Mouse (Mus musculus) spleen, adult 2 months (tissue): ENCODE data around the gene Zfp689. TPM values are rescaled to one million over a fixed set of nuclear protein-coding genes. Genes with fewer than 3 reads are reported as not detected.

Experiments
- DNase-seq, 2 experiments: peaks; one replicate each; pipeline versions ENCODE4 v3.0.0 to v3.0.0-alpha.2; 2012 to 2021; ENCODE audit warnings: low spot score in 2 of 2, low read depth in 1 of 2
- H3K27ac ChIP-seq: fragments of 200-500 bp; 2 replicates; pipeline ENCODE4 v1.5.1; 2012; ENCODE audit warnings: low read length, inconsistent platforms; ENCODE audit not compliant: insufficient read depth
- H3K27me3 ChIP-seq: fragments of 200-500 bp; 2 replicates; pipeline ENCODE4 v1.6.1; 2012; ENCODE audit warnings: mild to moderate bottlenecking, moderate library complexity, low read length, inconsistent platforms; ENCODE audit not compliant: control insufficient read depth, insufficient read depth
- H3K36me3 ChIP-seq: fragments of 200-500 bp; 2 replicates; pipeline ENCODE4 v1.6.1; 2012; ENCODE audit warnings: mild to moderate bottlenecking, low read length, inconsistent platforms; ENCODE audit not compliant: control insufficient read depth, insufficient read depth
- H3K4me1 ChIP-seq: fragments of 200-500 bp; 2 replicates; pipeline ENCODE4 v1.6.1; 2011; ENCODE audit warnings: inconsistent platforms; ENCODE audit not compliant: control insufficient read depth, insufficient read depth, insufficient read length
- H3K4me3 ChIP-seq: fragments of 200-500 bp; 2 replicates; pipeline ENCODE4 v1.5.1; 2011; ENCODE audit warnings: mild to moderate bottlenecking, inconsistent platforms; ENCODE audit not compliant: insufficient read depth, insufficient read length; ENCODE audit errors: extremely low read depth
- CTCF ChIP-seq: fragments of 200-500 bp; IDR thresholded peaks from 2 replicates; pipeline ENCODE4 v1.5.1; 2011; ENCODE audit warnings: mild to moderate bottlenecking, inconsistent platforms; ENCODE audit not compliant: insufficient read depth, insufficient read length, insufficient replicate concordance; ENCODE audit errors: extremely low read depth
- POLR2A ChIP-seq: fragments of 200-500 bp; IDR thresholded peaks from 2 replicates; pipeline ENCODE4 v1.6.1; 2011; ENCODE audit warnings: low read depth, low read length, inconsistent platforms
- WGBS: fragments of 180-500 bp; shearing (Covaris S2); methylation state at CpG from one replicate; pipeline ENCODE4 v1.1.7; 2018; 5-methylcytosine and 5-hydroxymethylcytosine counted together
- polyA plus RNA-seq: library from polyadenylated mRNA; depleted of rRNA; stranded (reverse); fragments of >200 nt; gene quantifications from 2 replicates; pipeline ENCODE4 v1.2.3, GENCODE M21; 2012

Zfp689 gene
- polyA plus RNA-seq, 1 experiment, result 4.1 TPM

DNA sequence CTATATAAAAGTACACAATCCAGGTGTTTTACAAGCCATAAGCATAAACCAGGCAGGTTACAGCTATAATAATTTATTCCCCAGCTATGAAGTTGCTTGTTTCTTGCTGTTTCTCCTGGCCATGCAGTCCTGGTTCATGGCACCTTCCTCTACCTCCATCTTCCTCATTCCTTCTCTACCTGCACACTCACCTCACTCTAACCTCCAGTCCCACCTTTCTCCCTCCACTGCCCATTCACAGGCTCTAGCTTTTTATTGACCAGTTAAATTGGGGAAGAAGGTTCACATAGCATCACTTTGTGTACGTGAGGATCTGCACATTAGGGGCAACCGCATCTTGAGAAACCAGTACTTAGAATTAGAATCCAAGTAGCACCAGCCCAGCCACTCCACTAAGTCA, 4.1 kb upstream of the Zfp689 start:
- H3K4me3 ChIP-seq, result no peak overlapping the region
- DNase-seq, result no peak

DNA sequence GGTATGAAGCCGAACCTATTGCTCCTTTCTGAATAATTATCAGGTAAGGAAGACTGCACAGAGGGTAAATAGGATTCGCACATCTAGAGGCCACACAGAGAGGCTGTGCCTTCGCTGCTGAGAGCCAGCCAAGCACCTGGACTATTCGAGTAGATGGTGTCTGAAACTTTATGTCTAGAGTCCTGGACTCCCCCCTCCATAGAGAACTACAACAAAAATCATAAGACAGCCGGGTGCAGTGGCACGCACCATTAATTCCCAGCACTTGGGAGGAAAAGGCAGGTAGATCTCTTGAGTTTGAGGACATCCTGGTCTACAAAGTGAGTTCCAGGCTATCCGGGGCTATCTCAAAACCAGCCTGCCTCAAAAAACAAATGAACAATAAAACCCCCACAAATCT, 1.0 kb upstream of the Zfp689 start:
- WGBS, result 81% methylated on average over 7 of the region's 7 CpGs
- H3K36me3 ChIP-seq, result peaks cover 4% of the 10 kb centered on the region; the same call in 1 of the 2 replicates
- H3K4me3 ChIP-seq, result no peak overlapping the region
- H3K27me3 ChIP-seq, result no peaks in the 10 kb centered on the region
- no peak for TF ChIP-seq CTCF
- no peak for TF ChIP-seq POLR2A
- DNase-seq, result no peak
- H3K27ac ChIP-seq, result no peak overlapping the region
- 0 out of 2 replicates have a peak, but pooled peaks cover 5% of the 10 kb centered on the region for H3K4me1 ChIP-seq

More for the DNA sequence above, 4.1 kb upstream of the Zfp689 start:
- no peak for TF ChIP-seq POLR2A
- no peak for TF ChIP-seq CTCF
- H3K36me3 ChIP-seq, result peaks cover 10% of the 10 kb centered on the region
- 0 out of 2 replicates have a peak, but pooled peaks cover 5% of the 10 kb centered on the region for H3K4me1 ChIP-seq
- 96% methylated on average over 2 of the region's 2 CpGs for WGBS
- H3K27ac ChIP-seq, result no peak overlapping the region
- no peaks in the 10 kb centered on the region for H3K27me3 ChIP-seq

DNA sequence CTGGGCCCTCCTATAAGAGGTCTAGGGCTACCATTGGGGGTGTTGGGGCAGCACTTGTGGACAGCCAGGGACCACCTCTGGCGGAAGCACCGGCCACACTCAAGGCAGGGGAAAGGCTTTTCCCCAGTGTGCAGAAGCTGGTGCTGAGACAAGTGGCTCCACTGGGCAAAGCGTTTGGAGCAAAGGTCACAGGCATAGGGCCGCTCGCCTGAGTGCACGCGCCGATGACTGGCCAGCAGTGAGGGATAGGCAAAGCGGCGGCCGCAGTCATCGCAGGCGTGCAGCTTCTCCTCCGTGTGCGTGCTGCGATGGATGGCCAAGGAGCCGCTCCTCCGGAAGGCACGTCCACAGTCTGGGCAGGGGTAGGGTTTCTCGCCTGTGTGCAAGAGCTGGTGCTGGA, 5.0 kb downstream of the Zfp689 start:
- H3K27me3 ChIP-seq, result no peaks in the 10 kb centered on the region
- H3K4me3 ChIP-seq, result no peak overlapping the region
- no peak overlapping the region for H3K27ac ChIP-seq
- 96% methylated on average over 20 of the region's 20 CpGs for WGBS
- H3K4me1 ChIP-seq, result no peaks in the 10 kb centered on the region
- TF ChIP-seq POLR2A (no peak), CTCF (no peak)
- no peak for DNase-seq
- peaks cover 15% of the 10 kb centered on the region for H3K36me3 ChIP-seq

DNA sequence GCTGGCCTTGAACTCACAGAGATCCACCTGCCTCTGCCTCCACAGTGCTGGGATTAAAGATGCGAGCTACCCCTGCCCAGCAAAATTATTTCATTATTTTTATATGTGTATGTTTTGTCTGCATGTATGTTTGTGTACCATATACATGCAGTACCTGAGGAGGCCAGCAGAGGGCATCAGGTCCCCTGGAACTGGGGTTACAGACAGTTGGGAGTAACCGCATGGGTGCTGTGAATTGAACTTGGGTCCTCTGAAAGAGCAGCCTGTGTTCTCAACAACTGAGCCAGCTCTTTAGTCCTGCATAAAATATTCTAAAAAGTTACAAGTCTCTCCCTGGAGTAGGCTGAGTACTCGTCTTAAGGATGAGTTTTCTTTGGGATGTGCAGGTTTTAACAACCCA, 11.2 kb downstream of the Zfp689 start:
- WGBS, result 94% methylated on average over 3 of the region's 3 CpGs
- Histone ChIP-seq H3K4me3 (no peak overlapping the region), H3K4me1 (no peaks in the 10 kb centered on the region), H3K27ac (no peak overlapping the region), H3K36me3 (peaks cover 2% of the 10 kb centered on the region; the same call in 1 of the 2 replicates), H3K27me3 (no peaks in the 10 kb centered on the region)
- TF ChIP-seq CTCF, result peak; percentile 31; the same call in 1 of the 2 replicates
- no peak for TF ChIP-seq POLR2A
- DNase-seq, result no peak

DNA sequence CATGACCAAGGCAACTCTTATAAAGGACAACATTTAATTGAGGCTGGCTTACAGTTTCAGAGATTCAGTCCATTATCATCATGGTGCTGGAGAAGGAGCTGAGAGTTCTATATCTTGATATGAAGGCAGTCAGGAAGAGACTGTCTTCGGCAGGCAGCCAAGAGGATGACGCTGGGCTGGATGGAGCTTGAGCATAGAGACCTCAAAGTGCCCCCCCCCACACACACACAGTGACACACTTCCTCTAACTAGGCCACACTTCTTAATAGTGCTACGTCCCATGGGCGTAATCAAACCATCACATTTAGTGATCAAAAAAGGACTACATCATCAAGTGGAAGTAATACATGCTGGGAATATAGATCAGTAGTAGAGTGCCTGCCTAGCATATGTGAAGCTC, 13.8 kb downstream of the Zfp689 start:
- H3K27me3 ChIP-seq, result no peaks in the 10 kb centered on the region
- TF ChIP-seq CTCF (no peak), POLR2A (no peak)
- no peaks in the 10 kb centered on the region for H3K4me1 ChIP-seq
- no peak for DNase-seq
- H3K4me3 ChIP-seq, result no peak overlapping the region
- no peaks in the 10 kb centered on the region for H3K36me3 ChIP-seq
- WGBS, result 82% methylated on average over 4 of the region's 4 CpGs
- no peak overlapping the region for H3K27ac ChIP-seq

DNA sequence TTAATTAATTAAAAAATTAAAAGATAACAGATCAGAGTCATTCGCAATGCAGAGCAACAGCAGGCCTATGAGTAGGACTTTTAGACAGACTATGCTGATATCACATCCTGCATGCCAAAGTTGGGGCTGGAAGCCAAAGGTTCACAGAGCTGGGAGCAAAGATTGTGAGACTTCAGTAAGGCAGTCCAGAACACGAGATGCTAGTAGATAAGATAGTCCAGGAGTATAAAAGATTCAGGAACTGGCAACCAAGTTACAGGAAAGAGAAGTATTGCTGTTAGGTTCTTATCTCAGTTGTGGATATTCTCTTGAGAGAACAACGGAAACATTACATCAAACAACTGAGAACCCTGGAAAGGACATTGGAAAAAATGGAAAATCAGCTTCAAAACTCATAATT, 22.6 kb downstream of the Zfp689 start:
- Histone ChIP-seq H3K27me3 (no peaks in the 10 kb centered on the region), H3K27ac (no peak overlapping the region), H3K36me3 (no peaks in the 10 kb centered on the region), H3K4me1 (0 out of 2 replicates have a peak, but pooled peaks cover under 1% of the 10 kb centered on the region), H3K4me3 (no peak overlapping the region)
- DNase-seq, result no peak
- 66% methylated on average over 3 of the region's 3 CpGs for WGBS
- no peak for TF ChIP-seq CTCF
- no peak for TF ChIP-seq POLR2A

DNA sequence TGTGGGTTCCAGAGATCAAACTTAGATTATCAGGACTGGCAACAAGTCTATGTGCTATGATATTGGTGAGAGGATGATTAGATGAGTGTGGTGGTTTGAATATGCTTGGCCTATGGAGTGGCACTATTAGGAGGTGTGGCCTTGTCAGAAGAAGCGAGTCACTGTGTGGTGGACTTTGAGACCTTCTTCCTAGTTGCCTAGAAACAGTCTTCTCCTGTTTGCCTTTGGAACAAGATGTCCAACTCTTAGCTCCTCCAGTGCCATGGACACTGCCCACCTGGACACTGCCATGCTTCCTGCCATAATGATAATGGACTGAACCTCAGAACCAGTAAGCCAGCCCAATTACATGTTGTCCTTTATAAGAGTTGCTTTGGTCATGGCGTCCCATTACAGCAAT, 23.0 kb downstream of the Zfp689 start:
- Histone ChIP-seq H3K27me3 (no peaks in the 10 kb centered on the region), H3K4me3 (no peak overlapping the region), H3K27ac (no peak overlapping the region), H3K36me3 (no peaks in the 10 kb centered on the region), H3K4me1 (0 out of 2 replicates have a peak, but pooled peaks cover 3% of the 10 kb centered on the region)
- WGBS, result 92% methylated on average over 2 of the region's 2 CpGs
- no peak for DNase-seq
- TF ChIP-seq CTCF, result no peak
- TF ChIP-seq POLR2A, result no peak
